Mouse (Mus musculus): ENCODE results near the gene Sorbs2. TPM values are rescaled to one million over a fixed set of nuclear protein-coding genes. Genes with fewer than 3 reads are reported as not detected.

Gene Sorbs2
- total RNA-seq, 2 experiments from 2014 or later: 370 to 377 TPM

DNA sequence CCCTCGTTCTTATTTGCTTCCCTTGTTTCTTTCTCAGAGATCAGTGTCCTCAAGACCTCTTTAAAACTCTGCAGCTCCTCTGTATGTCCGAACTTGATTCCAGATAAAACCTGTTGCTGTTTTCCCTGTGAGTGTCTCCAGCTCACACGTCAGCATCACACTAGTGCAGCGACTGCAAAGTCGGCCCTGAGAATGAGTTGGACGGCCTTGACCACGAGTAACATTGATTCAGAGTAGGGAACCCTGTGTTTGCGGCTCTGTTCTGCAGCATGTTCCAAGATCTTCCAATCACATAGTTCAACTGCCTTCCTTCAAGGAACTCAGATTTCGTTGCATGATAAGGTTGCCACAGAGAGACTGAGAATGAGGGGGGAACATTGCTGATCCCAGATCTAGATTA is 268.8 kb downstream of the Sorbs2 start:
- TF ChIP-seq CTCF (IDR thresholded peaks at IDR 0.05): no peak
- DNase-seq (ENCODE audit: extremely low spot score in 1 of 2, low spot score in 2 of 2): no peak
- intact Hi-C loops (cut with DNase I): no loop called here
- H3K4me3 ChIP-seq: no peak overlapping the region
- no peak overlapping the region for H3K27ac ChIP-seq

DNA sequence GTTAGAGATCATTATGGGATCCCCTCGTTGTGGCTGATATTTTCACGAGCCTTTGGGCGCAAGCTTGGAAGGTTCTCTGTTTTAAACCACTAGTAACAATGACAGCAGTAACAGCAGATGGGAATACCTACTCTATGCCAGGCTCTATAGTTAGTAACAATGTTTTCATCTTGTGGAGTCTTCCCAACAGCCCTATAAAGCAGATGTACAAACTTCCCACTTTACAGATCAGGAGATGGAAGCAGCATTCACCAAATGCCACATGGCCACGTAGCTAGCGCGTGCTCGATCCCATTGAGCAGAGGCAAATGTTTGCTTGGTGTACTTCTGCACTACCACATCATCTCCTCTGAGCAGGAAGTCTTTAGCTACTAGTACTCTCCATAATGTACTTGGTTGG is 269.4 kb downstream of the Sorbs2 start:
- no peak for TF ChIP-seq CTCF (IDR thresholded peaks at IDR 0.05)
- DNase-seq (ENCODE audit: extremely low spot score in 1 of 2, low spot score in 2 of 2): no peak
- no peak overlapping the region for H3K27ac ChIP-seq
- intact Hi-C loops (cut with DNase I): no loop called here
- no peak overlapping the region for H3K4me3 ChIP-seq

DNA sequence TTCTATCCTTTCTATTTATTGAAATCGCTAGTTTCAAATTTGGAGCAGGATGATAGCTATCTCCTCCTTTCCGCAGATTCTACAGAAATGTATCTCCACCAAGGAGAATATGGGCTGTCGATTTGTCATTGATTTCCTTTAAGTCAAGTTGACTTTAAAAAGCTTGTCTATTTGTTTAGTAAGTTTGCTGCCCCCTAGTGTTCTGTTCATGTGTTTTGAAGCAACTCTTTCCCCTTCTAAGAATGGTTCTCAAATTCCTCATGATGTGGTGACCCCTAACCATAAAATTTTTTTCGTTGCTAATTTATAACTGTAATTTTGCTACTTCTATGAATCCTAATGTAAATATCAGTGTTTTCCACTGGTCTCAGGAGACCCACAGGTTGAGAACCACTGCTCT is 273.0 kb downstream of the Sorbs2 start:
- intact Hi-C loops (cut with DNase I): loop anchor here (1.0 to 10.0 kb wide), 4 partner anchors 153 to 426 kb away; no protein-coding TSS in a partner anchor
- DNase-seq (ENCODE audit: extremely low spot score in 1 of 2, low spot score in 2 of 2): no peak
- peak; percentile 66 for TF ChIP-seq CTCF (IDR thresholded peaks at IDR 0.05)
- H3K27ac ChIP-seq: no peak overlapping the region
- no peak overlapping the region for H3K4me3 ChIP-seq

DNA sequence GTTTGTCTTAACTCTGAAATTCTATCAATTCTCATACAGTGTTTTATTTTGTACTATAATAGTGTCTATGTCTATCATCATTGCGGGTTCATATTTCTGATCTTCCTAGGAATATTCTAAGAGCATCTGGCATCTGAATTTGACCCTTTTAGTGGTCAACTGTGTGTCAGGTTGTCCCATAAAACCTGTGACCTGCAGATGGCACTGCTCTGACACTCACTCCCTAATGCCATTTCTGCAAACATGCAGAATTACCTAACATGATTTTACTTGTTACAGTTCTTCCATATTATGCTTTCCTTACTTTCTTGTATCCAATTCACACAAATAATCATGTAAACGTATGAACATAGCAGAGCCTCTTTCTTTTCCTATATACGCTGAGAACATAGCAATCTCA is 281.0 kb downstream of the Sorbs2 start:
- no peak for DNase-seq (ENCODE audit: extremely low spot score in 1 of 2, low spot score in 2 of 2)
- Histone ChIP-seq H3K27ac (no peak overlapping the region), H3K4me3 (no peak overlapping the region)
- intact Hi-C loops (cut with DNase I): loop anchor here (10.0 kb wide), 1 partner anchor 434 kb away; no protein-coding TSS in a partner anchor
- TF ChIP-seq CTCF (IDR thresholded peaks at IDR 0.05): peak; percentile 26

DNA sequence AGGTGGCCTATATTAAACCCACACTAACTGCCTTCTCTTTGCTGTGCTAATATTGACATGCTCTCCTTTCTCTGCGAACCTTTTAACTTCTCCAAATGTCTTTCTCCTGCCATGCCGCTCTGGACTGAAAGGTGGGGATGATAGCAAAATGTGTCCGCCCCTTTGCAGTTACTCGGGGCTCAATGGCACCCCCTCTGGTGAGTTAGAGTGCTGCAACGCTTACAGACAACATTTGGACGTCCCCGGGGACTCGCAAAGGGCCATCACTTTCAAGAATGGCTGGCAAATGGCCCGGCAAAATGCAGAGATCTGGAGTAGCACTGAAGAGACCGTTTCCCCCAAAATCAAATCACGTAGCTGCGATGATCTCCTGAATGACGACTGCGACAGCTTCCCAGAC is 287.3 kb downstream of the Sorbs2 start:
- peak; percentile 49 for TF ChIP-seq CTCF (IDR thresholded peaks at IDR 0.05)
- Histone ChIP-seq H3K27ac (no peak overlapping the region), H3K4me3 (no peak overlapping the region)
- intact Hi-C loops (cut with DNase I): no loop called here
- DNase-seq (ENCODE audit: extremely low spot score in 1 of 2, low spot score in 2 of 2): no peak

DNA sequence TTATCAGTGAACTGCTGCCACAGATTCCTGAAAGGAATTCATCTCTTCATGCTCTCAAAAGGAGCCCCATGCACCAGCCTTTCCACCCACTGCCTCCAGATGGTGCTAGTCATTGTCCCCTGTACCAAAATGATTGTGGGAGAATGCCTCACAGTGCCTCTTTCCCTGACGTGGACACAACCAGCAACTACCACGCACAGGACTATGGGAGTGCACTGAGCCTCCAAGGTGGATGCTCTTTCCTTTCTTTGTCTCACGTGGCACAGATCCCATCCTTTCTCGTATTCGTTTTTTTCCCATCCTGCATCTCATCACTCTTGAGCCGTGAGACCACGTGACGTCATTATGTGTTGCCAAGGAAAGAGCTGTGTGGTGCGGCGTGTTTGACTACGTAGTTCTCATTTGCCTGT is 288.7 kb downstream of the Sorbs2 start:
- peak; percentile 73 for TF ChIP-seq CTCF (IDR thresholded peaks at IDR 0.05)
- peak; percentile 63 to 64 for DNase-seq (ENCODE audit: extremely low spot score in 1 of 2, low spot score in 2 of 2)
- Histone ChIP-seq H3K4me3 (0 out of 2 replicates have a peak overlapping the region, but pooled peaks have one; percentile 11), H3K27ac (0 out of 2 replicates have a peak overlapping the region, but pooled peaks have one; percentile 19)
- intact Hi-C loops (cut with DNase I): no loop called here

DNA sequence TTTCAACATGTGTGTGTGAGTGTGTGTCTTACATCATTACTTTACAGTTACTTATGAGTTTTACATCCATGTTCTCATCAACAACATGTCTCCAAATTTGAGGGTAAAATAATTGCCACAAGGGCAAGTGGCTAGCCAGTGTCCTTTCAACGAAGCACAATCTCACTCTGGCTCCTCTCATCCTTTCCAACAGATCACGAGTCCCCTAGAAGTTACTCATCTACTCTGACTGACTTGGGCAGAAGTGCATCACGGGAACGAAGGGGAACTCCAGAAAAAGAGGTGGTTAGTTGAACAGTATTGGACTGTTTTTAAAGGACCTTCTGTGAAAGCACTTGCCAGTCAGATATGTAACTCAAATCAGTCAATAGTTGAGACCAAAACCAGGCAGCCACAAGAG is 291.9 kb downstream of the Sorbs2 start:
- DNase-seq (ENCODE audit: extremely low spot score in 1 of 2, low spot score in 2 of 2): peak in 1 of 2 experiments; percentile 3

DNA sequence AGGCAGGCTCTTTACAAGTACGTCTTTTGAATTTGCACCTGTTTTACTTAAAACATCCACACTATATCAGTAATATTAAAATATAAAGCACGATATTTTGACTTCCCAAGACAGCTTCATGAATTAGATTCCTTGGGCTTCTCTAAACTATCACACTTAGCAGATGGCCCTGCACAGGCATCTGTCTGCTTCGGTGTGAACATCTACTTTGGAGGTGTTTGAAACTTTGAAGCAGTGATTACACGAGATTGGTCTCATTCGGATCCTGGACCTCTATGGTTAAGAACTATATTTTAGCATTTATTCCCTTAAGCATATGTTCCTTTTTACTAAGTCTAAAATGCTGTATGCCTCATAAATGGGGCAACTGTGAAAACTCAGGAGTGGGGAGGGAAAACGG is 301.0 kb downstream of the Sorbs2 start:
- intact Hi-C loops (cut with DNase I): no loop called here
- Histone ChIP-seq H3K4me3 (no peak overlapping the region), H3K27ac (no peak overlapping the region)
- no peak for TF ChIP-seq CTCF (IDR thresholded peaks at IDR 0.05)
- no peak for DNase-seq (ENCODE audit: extremely low spot score in 1 of 2, low spot score in 2 of 2)

More for the DNA sequence above, 291.9 kb downstream of the Sorbs2 start:
- Histone ChIP-seq H3K4me3 (no peak overlapping the region), H3K27ac (no peak overlapping the region)
- no peak for TF ChIP-seq CTCF (IDR thresholded peaks at IDR 0.05)
- intact Hi-C loops (cut with DNase I): no loop called here

DNA sequence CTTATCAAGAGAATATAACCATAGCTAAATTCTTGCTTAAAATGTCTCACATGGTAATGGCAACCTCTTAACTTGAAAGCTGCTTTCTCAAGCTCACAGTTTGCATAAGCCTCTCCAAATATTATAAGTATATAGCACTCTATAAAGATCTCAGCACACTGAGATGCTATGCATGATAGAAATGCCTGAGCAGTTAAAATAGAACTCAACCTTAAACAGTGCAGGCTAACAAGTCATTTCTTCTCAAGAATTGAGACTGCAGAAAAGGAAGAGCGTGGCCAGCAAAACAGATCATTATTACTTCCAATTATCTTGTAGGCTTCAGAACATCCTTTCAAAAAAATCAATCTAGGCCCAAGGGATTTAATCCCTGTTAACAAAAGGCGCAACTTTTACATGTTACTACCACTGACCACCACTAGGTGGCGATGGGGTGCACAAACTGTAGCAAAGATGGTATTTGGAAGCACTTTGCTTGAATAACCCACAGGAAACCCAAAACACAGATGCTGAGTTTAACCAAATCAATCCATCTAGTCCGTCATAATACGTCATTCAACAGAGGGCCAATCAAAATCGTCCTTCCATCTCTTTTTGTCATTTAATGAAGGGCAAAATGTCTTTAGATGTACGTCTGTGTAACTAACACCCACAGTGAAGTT is 309.3 kb downstream of the Sorbs2 start:
- peak; percentile 41 to 53 for DNase-seq (ENCODE audit: extremely low spot score in 1 of 2, low spot score in 2 of 2)
- intact Hi-C loops (cut with DNase I): loop anchor here (1.0 to 2.0 kb wide), 2 partner anchors 117 to 122 kb away; partner anchors contain the start of gene Ccdc110
- H3K27ac ChIP-seq: no peak overlapping the region
- TF ChIP-seq CTCF (IDR thresholded peaks at IDR 0.05): peak; percentile 91
- H3K4me3 ChIP-seq: no peak overlapping the region

DNA sequence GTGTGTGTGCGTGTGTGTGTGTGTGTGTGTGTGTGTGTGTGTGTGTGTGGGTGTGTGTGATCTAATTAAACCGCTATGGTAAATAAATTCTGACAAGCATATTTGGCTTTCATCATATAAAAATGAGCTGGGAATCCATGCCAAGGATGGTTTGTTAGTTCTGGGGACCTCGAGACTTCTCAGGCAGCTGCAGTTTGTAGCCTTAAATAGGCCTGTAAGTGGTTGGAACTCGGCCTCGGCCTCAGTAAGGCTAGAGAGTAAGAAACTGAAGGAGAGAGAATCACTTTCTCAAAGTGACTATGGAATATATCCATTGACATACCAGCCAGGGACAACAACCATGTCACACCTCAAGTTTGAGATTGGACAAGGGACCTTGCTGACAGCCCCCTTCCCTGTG is 314.1 kb downstream of the Sorbs2 start:
- H3K27ac ChIP-seq: no peak overlapping the region
- no peak for TF ChIP-seq CTCF (IDR thresholded peaks at IDR 0.05)
- intact Hi-C loops (cut with DNase I): no loop called here
- no peak overlapping the region for H3K4me3 ChIP-seq
- no peak for DNase-seq (ENCODE audit: extremely low spot score in 1 of 2, low spot score in 2 of 2)

DNA sequence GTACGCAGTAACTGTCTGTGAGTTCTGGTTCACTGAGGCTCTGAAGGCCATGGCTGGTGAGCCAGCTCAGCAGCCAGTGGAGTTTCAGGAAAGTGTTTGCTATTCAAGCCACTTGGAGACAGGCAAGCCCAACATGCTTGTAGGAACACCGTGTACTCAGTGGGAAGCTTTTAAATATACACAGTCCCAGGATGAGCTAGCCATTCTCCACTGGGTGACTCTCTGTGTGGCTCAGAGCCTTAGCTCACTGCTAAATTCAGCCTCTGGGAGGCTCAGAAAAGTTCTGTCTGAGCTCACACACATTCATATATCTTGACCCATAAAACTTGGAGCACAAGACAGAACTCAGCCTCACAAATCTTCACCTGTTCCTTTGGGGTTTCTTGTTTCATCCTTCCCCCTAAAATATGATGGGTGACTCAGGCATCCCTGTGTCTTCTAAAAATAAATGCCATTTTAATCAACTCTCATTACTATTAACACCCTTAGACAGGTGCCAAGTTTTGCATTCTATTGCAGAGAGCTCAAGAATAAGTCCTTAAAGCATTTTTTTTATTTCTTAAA is 322.5 kb downstream of the Sorbs2 start:
- Histone ChIP-seq H3K4me3 (no peak overlapping the region), H3K27ac (no peak overlapping the region)
- no peak for TF ChIP-seq CTCF (IDR thresholded peaks at IDR 0.05)
- no peak for DNase-seq (ENCODE audit: extremely low spot score in 1 of 2, low spot score in 2 of 2)
- intact Hi-C loops (cut with DNase I): no loop called here

DNA sequence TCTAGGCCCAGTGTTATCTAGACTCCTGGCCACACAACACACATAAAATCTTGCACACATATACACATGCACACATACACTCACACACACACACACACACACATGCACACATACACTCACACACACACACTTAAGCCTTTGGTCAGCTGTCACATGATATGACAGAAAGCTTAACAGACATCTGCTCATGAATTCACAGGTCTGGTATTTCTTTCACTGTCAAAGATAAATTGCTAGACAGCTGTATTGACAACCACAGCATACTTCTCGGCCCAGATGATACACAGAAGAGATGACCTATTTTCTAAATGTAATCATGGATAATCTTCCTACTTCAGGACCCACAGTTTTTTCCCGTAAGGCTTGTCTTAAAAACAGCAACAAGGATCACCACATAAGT is 326.3 kb downstream of the Sorbs2 start:
- no peak for TF ChIP-seq CTCF (IDR thresholded peaks at IDR 0.05)
- no peak overlapping the region for H3K4me3 ChIP-seq
- DNase-seq (ENCODE audit: extremely low spot score in 1 of 2, low spot score in 2 of 2): no peak
- no peak overlapping the region for H3K27ac ChIP-seq
- intact Hi-C loops (cut with DNase I): no loop called here

DNA sequence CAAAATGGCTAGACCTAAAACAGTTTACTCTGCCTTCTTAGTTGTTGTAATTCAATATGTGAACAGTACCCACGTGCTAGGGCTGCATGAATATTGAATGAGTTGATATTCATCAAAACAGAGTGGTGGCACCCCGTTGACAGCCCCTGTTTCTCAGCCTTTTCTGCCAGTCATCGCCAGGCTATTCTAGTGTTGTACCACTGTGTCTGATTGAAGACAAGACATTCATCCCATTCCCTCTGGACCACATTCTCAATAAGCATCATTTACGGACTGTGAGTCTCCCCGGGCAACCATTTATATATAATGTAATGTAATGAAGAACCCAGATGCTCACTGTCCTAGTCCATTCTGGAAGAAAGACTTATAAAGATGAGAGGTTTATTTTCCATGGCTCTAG is 335.7 kb downstream of the Sorbs2 start:
- intact Hi-C loops (cut with DNase I): loop anchor here (5.0 kb wide), 1 partner anchor 74 kb away; no protein-coding TSS in a partner anchor
- Histone ChIP-seq H3K27ac (no peak overlapping the region), H3K4me3 (no peak overlapping the region)
- TF ChIP-seq CTCF (IDR thresholded peaks at IDR 0.05): no peak
- DNase-seq (ENCODE audit: extremely low spot score in 1 of 2, low spot score in 2 of 2): no peak
